Mouse (Mus musculus) kidney, adult 2 months (tissue): ENCODE data around the gene Ppm1b.

Experiments
- CTCF ChIP-seq: fragments of 200-500 bp; conservative IDR thresholded peaks from 2 replicates; pipeline ENCODE4 v1.5.1; 2011; ENCODE audit warnings: low read depth, mild to moderate bottlenecking, control low read depth, low read length, moderate library complexity, mixed read lengths; ENCODE audit not compliant: insufficient read depth, insufficient read length
- POLR2A ChIP-seq: fragments of 200-500 bp; IDR thresholded peaks from one replicate; pipeline ENCODE4 v1.6.1; 2011; ENCODE audit warnings: low read depth, low read length, control low read depth

GRCm38 (mm10) chr17:85025151-85025550 lies 68.6 kb downstream of the Ppm1b start:
- no peak for TF ChIP-seq CTCF
- TF ChIP-seq POLR2A: no peak
